Mouse (Mus musculus) E14TG2a.4 (cell line): ENCODE data around the gene Cxcl14.

ENCODE experiments used
- CTCF ChIP-seq: conservative IDR thresholded peaks from 2 replicates; pipeline ENCODE4 v1.5.1; 2014; ENCODE audit warnings: low read length
- NANOG ChIP-seq: IDR thresholded peaks from 2 replicates; pipeline ENCODE4 v1.6.1; 2014; ENCODE audit warnings: borderline replicate concordance, low read length, mixed read lengths

GRCm38 (mm10) chr13:56257469-56258153 lies 38.7 kb downstream of the Cxcl14 start:
- TF ChIP-seq CTCF = no peak
- TF ChIP-seq NANOG = no peak
